Mouse (Mus musculus): ENCODE results near the gene Cux1.

The Cux1 gene

DNA sequence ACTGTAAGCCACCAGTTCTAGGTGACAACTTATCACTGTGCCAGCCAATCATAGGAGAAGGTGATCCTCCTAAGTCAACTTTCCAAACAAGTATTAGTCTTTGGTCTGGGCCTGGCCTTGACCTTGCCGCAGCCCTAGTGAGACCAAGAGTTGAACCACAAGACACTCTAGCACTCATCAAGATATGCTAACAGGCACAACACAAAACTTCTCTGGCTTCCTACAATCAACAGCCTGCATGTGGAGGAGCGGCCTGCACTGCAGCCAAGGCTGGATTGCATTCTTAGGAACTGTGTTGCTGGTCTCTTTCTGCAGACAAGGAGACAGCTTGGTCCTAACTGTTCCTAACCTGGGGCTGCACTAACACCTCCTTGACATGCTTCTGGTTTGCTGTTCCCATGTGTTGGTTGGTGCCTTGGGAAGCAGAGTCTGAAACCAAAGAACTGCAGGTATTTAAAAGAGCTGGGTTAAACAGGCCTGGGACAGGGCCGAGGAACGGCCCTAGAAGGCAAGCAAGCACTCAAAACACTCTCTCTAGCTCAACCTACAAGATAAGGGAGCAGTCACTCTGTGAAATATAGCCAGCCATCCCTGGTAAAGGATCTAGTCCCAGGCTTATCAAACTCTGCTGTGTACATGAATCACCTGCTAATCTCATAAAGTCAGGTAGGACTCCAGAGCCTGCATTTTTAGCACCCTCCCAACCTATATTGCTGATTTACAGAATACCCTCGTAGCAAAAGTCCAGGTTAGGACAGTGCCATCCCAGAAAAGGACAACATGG is 27.0 kb downstream of the Cux1 start:
- DNase-seq (ENCODE audit: low read depth, low spot score), result no peak

DNA sequence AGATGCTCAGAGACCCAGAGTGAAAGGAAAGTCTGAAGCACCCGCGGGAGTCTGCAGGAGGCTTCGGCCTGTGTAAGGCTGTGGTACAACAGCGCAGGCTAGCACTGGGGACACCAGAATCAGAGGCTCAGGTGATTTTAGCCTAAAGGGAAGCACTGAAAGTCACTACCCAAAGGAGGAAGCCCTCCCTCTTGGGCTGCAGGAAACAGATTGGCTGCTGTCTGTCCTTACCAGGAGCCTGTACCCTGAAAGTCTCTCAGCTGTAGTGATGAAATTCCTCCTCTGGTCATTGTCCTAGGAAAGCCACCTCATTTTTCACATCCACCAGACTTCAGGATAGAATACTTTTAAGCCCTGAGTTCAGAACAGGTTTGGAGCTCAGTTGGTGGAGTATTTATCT is 30.5 kb downstream of the Cux1 start:
- no peak for DNase-seq (ENCODE audit: low read depth, low spot score)

- no peak for DNase-seq (ENCODE audit: low read depth, low spot score)
These were observed 31.1 kb downstream of the Cux1 start for GRCm38 (mm10) chr5:136535976-136536725.

DNA sequence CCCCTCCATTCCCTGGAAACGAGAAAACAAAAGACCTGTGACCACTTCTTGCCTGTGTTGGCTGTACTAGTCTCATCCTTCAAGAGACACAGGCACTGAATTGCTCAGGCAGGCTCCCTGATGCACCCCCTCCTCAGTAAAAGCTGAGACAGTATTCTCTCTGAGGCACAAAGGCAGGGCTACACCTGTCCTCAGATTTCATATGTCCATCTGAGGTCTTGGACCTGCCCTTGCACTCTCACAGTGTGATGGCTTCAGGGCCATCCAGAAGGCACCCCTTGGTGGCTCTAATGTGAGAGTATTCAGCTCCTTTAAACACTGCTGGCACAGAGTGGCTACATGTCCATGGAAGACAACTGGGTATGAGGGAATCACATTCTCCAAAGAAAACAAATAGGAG is 32.1 kb downstream of the Cux1 start:
- DNase-seq (ENCODE audit: low read depth, low spot score), result no peak

GRCm38 (mm10) chr5:136533371-136534276 is 33.7 kb downstream of the Cux1 start:
- DNase-seq (ENCODE audit: low read depth, low spot score), result peak; percentile 36

DNA sequence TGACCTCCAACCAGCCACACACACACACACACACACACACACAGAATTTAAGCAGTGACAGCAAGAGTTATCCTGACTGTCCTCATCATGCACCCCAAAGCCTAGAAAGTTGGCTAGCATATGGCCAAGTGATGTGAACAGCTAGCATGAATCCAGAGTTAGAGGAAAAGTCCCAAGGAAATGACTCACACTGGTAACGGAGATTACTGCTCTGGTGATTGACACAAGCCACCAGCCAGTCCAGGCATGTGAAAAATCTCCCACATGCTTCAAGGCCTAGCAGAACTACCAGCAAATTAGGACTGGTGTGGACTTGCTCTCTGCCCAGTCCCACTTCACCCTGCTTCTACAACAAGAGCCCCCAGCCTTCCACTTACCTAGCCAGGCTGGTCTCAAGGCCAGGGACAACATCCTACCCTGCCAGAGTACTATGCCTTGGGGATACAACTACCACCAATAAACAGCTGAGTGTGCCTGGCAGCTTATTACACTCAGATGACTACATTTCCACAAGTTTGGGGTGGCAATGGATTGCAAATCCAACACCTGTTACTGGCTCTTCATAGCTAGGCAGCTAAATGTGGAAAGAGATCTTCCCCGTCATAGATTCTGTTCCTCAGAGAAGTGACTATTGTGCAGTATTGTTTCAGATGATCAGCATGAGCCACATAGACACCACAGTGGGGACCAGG is 35.5 kb downstream of the Cux1 start:
- DNase-seq (ENCODE audit: low read depth, low spot score), result peak; percentile 25

- DNase-seq (ENCODE audit: low read depth, low spot score), result peak; percentile 78
These were observed 36.4 kb downstream of the Cux1 start for GRCm38 (mm10) chr5:136530931-136531330.

GRCm38 (mm10) chr5:136529165-136529564 is 38.1 kb downstream of the Cux1 start:
- no peak for DNase-seq (ENCODE audit: low read depth, low spot score)

- DNase-seq (ENCODE audit: low read depth, low spot score), result no peak
These were observed 39.4 kb downstream of the Cux1 start for GRCm38 (mm10) chr5:136527871-136528270.

- no peak for DNase-seq (ENCODE audit: low read depth, low spot score)
These were observed 40.8 kb downstream of the Cux1 start for GRCm38 (mm10) chr5:136526545-136526909.

- DNase-seq (ENCODE audit: low read depth, low spot score), result no peak
These were observed 41.3 kb downstream of the Cux1 start for GRCm38 (mm10) chr5:136525896-136526544.

- DNase-seq (ENCODE audit: low read depth, low spot score), result peak; percentile 45
These were observed 44.3 kb downstream of the Cux1 start for GRCm38 (mm10) chr5:136522843-136523463.

GRCm38 (mm10) chr5:136521656-136522055 is 45.6 kb downstream of the Cux1 start:
- DNase-seq (ENCODE audit: low read depth, low spot score), result no peak

GRCm38 (mm10) chr5:136518648-136519437 is 48.4 kb downstream of the Cux1 start:
- DNase-seq (ENCODE audit: low read depth, low spot score), result no peak

DNA sequence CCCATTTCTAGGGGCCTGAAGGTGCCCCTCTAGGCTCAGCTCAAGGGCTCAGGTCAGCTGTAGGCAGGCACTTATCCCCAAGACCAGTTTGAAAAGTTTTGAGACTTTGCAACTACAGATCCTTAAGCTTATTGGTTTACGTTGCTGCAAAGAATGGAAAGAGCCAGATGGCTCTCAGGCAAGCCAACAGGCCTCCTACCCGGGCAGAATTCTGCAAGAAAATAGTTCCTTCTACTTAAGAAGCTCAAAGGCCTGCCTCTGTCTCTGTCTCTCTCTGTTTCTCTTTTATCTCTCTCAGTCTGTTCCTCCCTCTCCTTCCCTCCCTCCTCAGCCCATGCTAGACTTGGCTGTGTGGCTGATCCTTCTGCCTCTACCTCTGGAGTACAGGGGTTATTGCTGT is 49.8 kb downstream of the Cux1 start:
- DNase-seq (ENCODE audit: low read depth, low spot score), result no peak

- DNase-seq (ENCODE audit: low read depth, low spot score), result no peak
These were observed 50.7 kb downstream of the Cux1 start for GRCm38 (mm10) chr5:136516593-136516992.

DNA sequence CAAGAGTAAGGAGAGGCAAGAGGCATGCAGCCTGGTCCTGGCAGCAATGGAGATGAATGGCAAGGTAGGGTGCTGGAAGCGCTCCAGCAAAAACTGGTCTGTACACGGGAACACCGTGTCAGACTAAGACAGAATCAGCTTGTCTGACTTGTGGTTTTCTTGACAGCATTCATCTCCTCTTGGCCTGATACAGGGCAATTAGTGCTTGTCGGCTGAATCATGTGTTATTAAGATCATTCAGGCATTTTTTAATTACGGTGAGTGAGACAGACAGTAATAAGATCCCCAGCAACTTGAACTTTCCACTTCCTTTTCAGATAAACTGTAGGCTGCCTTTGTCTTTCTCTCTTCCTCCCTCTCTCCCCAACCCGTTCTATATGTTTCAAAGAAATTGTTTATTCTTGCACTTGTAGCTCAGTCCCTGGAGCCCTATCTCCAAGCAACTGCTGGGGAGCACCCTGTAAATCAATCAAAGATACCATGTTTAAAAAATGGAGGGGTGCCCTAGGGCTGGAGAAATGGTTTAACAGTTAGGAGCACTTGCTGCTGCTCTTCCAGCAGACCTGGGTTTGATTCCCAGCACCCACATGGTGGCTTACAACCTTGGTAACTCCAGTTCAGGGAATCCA is 53.1 kb downstream of the Cux1 start:
- no peak for DNase-seq (ENCODE audit: low read depth, low spot score)

DNA sequence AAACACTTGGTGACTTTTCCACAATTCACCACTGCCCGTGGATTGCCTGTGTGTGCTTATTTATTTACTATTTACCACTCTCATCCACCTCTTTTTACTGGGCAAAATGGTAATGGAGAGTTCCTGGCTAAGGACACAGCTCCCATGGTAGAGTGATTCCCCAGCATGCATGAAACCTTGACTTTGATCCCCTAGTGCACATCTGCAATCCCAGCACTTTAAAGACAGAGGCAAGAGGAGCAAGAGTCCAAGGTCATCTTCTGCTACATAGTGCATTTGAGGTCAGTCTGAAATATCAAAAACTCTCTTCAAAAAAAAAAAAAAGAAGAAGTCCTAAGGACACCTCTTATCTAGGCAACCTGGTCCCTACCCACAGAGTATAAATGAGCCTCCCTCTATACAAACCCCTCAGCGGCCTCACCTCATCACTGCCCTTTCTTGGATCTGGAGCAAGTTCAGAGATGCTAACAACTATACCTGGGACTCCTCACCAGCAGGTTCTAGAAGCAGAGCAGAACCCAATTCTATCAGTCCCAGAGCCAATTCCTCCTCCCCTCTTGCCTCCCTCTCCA is 55.1 kb downstream of the Cux1 start:
- DNase-seq (ENCODE audit: low read depth, low spot score), result no peak

DNA sequence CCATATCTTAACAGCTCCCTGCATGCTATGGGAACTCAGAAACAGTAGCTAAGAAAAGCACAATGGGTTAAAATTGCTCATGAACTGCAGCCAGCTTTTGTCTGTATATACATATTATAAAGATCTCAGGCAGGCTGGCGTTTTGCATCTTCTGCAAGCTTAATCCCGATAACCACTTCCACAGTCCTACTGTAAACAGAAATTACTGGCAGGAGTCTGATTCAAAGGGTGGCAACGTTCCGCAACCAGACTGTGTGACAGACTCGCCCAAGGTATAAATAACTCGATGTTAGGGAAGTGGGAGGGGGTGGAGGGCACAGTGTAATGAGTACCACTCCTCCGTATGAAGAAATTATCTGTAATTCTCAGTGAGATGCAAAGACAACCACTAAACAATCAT is 55.9 kb downstream of the Cux1 start:
- DNase-seq (ENCODE audit: low read depth, low spot score), result no peak
